Mouse (Mus musculus): ENCODE results near the gene Nipsnap1. TPM values are rescaled to one million over a fixed set of nuclear protein-coding genes. Genes with fewer than 3 reads are reported as not detected.

The Nipsnap1 gene
- polyA plus RNA-seq (2012; rRNA removed) = 20.6 and 21.4 TPM in 2 replicates

DNA sequence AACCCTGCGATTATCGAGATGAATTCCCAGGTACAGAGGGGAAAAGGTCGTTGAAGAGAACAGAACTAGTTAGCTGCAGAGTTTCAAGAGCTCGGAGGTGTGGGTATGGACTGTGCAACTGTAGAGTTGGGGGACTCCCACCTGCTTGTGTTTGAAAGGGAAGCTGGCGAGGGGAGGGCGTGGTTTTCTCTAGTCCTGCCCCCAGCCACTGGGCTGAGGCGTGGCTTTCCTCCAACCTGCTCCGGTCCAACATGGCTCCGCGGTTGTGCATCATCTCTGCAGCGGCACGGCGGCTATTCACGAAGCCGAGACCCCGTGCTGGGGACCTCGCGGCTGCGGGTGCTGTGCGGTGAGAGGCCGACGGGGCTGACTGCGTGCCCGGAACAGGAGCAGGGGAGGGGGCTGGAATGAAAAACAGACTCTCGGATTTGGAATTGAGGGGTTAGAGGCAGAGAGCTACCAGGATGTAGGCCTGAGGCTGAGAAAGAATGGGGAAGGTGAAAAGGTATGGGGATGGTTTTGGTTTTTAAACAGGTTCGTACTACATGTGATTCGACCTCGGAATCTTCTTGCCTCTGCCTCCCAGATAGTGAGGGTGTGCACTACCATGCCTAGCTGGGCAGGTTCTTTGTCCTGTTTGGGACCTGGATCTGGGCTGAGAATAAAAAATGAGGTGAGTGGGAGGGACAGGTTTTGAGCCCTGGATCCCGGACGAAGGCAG, at the start of gene Nipsnap1:
Gene Nipsnap1, plus strand, starts transcription at position 197 of the 721 bp plus-strand sequence.
- peak; percentile 41 for DNase-seq (ENCODE audit: low spot score)

DNA sequence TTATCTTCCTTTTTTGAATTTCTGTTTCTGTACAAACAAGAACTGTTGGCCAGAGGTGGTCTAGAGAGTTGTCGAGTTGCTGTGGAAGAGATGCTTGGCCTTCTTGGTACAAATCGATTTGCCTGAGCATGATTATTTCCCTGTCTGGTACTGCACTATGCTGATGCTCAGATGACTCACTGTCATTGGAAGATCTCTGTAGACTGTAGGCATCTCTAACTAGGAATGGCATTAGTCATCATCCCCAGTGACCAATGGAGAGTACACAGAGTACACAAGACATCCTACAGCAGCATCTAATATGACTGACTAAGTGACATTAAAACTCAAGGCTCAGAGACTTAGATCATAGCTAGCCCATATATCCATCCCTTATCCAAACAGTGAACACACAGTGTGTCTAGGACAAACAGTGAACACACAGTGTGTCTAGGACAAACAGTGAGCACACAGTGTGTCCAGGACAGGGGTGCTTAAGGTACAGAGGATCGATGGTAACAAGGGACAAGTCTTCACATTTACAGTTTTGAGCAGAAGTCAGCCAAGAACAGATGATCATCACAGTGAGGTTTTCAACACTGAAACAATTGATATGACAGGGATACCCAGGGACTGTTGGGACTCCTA, 47.5 kb upstream of the Nipsnap1 start:
- DNase-seq (ENCODE audit: low spot score) = no peak

DNA sequence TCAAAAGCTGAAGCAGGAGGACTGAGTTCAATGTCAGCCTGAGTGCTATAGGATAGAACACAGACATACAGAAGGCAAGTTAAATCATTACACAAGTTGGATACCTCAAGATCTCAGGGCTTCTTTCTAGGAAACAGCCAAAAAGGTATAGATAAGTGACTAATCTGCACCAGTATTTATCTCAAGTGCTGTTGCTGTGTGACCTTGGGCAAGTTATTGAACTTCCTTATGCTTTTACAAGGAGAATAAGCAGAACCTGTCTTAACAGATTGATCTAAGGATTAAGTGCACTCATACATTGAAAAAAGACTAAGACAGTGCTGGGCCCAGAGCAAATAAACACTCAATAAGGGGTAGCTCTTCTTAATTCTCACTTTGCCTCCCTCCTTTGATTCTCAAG, 46.4 kb upstream of the Nipsnap1 start:
- DNase-seq (ENCODE audit: low spot score) = no peak

- no peak for DNase-seq (ENCODE audit: low spot score)
These were observed 45.8 kb upstream of the Nipsnap1 start for GRCm38 (mm10) chr11:4827916-4828315.

DNA sequence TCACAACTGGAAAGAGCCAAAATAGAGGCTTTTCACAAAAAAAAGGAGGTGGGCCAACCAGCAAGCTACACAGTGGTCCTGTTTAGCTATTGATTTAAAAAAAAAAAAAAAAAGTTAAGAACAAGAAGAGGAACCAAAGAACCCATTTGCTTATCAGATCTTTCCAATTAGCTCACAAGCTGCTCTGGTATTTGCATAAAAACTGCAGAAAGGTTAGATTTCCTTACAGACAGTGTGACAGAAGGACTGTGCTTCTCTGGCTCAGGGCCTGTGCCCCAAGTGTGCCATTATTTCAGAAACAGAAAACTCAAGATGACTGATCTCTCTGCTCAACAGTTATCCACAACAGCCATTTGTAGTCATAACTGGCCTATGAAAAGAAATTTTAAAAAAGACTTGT, 42.7 kb upstream of the Nipsnap1 start:
- DNase-seq (ENCODE audit: low spot score) = no peak

DNA sequence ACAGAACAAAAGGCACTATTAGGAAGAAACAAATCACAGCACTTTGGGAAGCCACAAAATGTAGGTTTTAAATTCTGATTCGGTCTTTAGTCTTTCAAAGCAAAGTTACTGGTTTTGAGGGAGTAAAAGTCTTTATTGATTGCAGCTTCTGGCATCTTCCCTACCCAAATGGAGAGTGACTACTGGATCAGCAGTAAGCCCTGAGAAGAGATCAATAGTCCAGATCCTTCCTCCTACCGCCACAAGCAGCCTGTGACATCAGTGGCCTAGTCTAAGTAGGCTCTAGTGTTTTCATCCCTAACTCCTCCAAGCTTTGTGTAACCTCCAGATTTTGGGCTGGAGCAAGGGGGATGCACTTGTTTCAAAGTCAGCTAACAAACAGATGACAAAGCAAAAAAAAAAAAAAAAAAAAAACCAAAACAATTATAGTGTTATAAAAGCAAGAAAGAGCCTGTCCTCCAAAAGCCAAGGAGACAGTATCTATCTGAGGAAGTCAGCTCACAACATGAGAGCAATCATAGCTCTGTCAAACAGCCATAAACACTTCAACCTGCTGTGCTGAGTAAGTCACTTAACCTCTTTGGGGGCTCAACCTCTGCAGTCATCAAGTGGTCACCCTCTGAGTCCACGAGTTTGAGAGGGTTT, 40.3 kb upstream of the Nipsnap1 start:
- no peak for DNase-seq (ENCODE audit: low spot score)

GRCm38 (mm10) chr11:4835436-4835835, 38.3 kb upstream of the Nipsnap1 start:
- no peak for DNase-seq (ENCODE audit: low spot score)

- no peak for DNase-seq (ENCODE audit: low spot score)
These were observed 37.0 kb upstream of the Nipsnap1 start for GRCm38 (mm10) chr11:4836755-4837154.

DNA sequence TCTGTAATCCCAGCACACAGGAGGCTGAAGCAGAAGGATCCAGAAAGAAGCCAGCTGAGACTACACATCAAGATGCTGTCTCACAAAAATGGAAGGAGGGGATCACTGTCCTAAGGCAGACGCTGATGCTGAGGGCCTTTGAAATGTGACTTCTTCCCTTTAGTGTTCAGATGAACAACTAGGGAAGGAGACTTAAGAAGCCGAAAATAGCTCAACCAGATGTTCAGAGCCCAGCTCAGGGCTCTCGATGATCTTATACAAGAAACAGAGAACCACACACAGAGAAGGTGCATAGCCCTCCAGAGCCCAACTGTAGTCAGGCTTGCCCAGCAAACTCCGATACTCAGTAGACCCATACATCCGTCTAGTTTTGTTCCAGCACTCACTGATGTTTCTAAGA, 36.4 kb upstream of the Nipsnap1 start:
- DNase-seq (ENCODE audit: low spot score) = no peak

GRCm38 (mm10) chr11:4838235-4838634, 35.5 kb upstream of the Nipsnap1 start:
- DNase-seq (ENCODE audit: low spot score) = no peak

GRCm38 (mm10) chr11:4840942-4841526, 32.7 kb upstream of the Nipsnap1 start:
- no peak for DNase-seq (ENCODE audit: low spot score)

GRCm38 (mm10) chr11:4848483-4849248, 25.1 kb upstream of the Nipsnap1 start:
- peak; percentile 43 for DNase-seq (ENCODE audit: low spot score)

DNA sequence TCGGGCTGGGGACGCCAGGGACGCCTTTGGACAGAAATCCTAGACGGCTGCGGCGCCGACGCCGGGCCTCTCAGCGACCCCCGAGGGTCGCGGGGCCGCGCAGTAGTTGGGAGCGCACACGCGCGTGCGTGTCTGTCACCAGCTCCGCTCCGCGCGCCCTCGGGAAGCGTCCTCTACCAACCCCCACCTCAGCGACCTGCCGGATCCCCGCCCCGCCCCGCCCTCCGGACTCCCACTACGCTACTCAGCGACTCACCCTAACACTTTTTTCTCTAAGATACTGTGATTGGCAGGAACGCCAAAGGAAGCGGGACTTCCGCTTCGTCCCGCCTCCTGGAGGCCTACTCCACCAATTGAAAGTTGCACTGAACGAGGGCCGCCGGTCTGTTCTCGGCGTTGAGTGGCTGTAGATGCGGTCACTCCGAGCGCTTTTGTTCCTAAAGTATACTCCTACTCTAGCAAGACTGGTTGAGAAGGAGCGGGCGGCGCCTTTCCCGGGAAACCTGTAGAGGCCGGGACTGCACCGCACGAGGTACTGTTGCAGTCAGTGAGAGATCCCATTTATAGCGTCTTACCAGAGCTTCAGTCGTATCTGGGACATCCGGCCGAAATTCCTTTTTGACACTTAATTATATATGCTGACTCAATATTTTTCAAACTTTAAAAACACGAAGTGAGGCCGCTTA, 24.4 kb upstream of the Nipsnap1 start, which contains the start of gene Nf2:
Gene Nf2, minus strand, starts transcription at position 279 of the 686 bp plus-strand sequence.
- peak; percentile 80 for DNase-seq (ENCODE audit: low spot score)

DNA sequence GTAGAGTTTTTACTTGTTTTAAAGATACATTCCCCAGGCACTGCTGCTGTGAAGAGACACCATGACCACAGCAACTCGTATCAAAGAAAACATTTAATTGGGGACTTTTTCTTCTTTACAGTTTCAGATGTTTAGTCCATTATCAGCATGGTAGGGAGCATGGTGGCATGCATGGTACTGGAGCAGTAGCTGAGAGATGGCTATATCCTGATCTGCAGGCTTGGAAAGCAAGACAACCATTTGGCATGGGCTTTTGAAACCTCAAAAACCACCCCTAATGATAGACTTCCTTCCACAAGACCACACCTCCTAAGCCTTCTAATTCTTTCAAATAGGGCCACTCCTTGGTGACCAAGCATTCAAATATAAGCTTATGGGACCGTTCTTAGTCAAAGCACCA, 23.3 kb upstream of the Nipsnap1 start:
- DNase-seq (ENCODE audit: low spot score) = no peak

DNA sequence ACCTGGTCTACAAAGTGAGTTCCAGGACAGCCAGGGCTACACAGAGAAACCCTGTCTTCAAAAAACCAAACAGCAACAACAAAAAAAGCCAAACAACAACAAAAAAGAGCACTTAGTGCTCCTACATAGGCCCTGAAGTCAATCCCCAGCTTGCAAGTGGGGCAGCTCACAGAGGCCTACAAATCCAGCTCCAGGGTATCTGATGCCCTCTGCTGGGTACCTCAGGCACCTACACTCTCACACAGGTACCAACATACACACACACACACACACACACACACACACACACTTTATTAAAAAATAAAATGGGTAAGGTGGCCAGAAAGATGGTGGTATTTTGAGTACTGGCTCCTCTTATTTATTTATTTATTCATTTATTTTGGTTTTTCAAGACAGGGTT, 20.7 kb upstream of the Nipsnap1 start:
- no peak for DNase-seq (ENCODE audit: low spot score)

DNA sequence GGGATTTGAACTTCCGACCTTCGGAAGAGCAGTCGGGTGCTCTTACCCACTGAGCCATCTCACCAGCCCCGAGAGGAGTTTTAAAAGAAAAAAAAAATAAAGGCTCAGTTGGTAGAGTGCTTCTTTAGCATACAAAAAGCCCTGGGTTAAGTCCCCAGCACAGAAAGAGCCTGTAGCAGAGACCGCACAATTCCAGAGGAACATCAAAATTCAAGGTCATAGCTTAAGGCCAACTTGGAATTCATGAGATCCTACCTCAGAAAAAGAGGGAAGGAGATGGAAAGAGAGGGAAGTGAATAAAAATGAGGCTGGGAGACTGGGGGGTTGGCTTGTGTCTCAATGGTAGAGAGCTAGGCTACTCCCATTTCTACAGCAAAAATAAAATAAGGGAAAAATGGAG, 19.6 kb upstream of the Nipsnap1 start:
- DNase-seq (ENCODE audit: low spot score) = no peak

DNA sequence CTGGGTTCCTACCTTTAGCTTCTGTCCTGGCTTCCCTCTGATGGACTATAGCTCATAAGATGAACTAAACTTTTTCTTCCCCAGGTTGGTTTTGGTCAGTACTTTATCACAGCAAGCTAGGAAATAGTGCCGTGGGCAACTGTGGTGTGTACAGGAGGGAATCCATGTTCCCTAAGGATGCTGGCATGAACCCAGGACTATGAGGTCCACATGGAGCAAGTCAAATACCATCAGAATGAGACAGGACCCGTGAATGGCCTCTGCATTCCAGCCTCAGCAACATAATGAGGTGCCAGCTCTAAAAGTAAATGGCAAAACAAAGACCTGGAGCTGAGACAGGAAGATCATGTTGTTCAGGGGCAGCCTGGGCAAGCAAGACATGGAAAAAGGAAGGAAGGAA, 15.3 kb upstream of the Nipsnap1 start:
- DNase-seq (ENCODE audit: low spot score) = no peak

- DNase-seq (ENCODE audit: low spot score) = no peak
These were observed 12.8 kb upstream of the Nipsnap1 start for GRCm38 (mm10) chr11:4860986-4861385.

GRCm38 (mm10) chr11:4861816-4862604, 11.7 kb upstream of the Nipsnap1 start:
- DNase-seq (ENCODE audit: low spot score) = no peak

DNA sequence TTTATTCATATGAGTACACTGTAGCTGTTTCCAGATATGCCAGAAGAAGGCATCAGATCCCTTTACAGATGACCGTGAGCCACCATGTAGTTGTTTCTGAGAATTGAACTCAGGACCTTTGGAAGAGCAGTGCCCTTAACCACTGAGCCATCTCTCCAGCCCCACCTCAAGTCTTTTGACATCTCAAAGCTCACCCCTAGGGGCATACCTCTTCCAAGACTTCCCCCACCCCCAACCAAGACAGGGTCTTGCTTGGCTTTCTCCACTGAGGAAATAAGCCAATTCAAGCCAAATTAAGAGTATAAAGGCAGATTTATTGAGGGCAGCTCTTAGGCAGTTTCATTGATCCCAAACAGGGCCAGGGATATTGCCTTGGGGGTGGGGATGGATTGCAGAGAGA, 11.0 kb upstream of the Nipsnap1 start:
- no peak for DNase-seq (ENCODE audit: low spot score)
